Mouse (Mus musculus): ENCODE results near the gene Atg4b.
A peak's percentile ranks its signal among the peaks of the same experiment; 100 is the strongest.
"Not testable (repeated sequence)": the region's sequence is repeated elsewhere in the genome, so short reads cannot be mapped to it uniquely, and the experiment has no call there.

The Atg4b gene

DNA sequence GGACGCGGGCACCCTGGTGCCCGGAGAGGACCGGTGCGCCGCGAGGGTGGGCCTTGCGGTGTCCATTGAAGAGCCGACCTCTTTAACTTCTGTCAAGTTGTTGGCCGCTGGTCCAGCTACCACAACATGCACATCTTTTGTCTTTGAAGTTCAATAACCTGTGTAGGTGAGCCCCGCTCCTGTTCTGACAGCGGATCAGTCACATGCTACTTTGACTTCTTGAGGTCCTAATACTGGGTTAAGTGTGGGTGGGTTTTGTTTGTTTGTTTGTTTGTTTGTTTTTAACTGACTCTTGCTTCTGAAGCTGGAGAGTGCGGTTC, 4.0 kb downstream of the Atg4b start:
- no peak for DNase-seq (ENCODE audit: extremely low spot score, low read depth, low spot score)

DNA sequence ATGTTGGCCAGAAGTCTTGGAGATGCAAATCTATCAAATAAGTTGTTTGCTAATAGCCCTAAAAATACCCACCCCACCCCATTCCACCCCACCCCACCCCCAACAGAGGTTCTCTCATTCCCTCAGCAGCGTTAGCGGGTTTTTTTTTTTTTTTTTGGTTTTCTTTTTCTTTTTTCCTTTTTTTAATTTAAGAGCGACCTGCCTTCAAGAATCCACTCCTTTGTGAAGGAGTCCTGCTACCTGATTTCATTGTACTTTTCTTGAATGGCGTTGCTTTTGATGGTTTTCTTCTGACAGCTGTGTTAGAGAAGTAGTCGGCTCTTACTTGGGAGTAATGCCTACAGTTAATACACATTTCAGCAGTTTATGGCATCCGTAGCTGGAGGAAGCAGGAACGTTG, 4.3 kb downstream of the Atg4b start:
- no peak for DNase-seq (ENCODE audit: extremely low spot score, low read depth, low spot score)

GRCm38 (mm10) chr1:93756154-93756553, 4.9 kb downstream of the Atg4b start:
- DNase-seq (ENCODE audit: extremely low spot score, low read depth, low spot score) = no peak

DNA sequence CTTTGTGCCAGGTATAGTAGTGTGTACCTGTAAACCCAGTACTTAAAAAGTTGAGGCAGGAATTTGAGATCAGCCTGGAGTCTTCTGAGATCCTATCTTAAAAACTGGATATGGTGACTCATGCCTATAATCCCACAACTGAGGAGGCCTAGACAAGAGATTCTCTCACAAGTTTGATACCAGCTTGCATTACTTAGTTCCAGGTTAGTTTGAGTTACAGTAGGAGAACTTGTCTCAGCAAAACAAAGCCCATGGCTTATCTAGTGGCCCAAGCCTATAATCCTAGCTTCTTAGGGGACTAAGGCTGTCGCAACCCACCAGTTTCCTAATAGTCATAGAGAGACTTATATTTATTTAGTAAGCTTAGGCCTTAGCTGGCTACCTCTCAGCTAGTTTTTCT, 8.8 kb downstream of the Atg4b start:
- DNase-seq (ENCODE audit: extremely low spot score, low read depth, low spot score) = no peak

GRCm38 (mm10) chr1:93763531-93763930, 12.2 kb downstream of the Atg4b start:
- DNase-seq (ENCODE audit: extremely low spot score, low read depth, low spot score) = not testable (repeated sequence)

DNA sequence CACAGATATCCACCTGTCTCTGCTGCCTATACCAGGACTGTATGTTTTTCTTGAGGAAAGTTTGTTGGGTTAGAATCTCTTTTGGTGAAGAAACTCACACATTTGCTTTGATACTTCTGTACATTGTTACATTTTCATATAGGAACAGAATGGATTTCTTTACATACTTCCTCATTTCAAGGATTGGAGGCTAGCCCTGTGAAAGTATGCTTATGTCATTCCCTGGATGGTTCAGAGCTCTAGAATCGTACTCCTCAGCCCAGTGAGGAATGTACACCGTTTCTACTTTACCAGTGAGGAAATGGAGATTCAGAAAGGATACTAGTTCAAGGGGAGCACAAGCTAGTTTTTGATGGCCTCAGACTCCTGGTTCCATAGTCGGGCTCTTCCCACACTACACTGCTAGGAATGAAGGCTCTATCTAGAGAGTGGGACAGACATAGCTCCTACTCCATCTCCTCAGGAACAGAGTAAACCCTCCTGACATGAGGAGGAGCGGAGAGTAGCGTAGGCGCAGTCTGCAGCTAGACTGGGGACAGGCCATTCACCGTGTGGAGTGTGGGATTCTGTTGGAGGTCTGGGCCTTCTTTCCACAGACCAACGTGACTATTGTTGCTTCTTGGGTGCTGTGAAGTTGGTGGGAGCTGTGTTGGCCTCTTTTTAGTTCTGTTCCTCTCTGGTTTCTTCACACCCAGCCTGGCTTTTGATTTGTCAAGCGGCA, 13.7 kb downstream of the Atg4b start:
- no peak for DNase-seq (ENCODE audit: extremely low spot score, low read depth, low spot score)

- DNase-seq (ENCODE audit: extremely low spot score, low read depth, low spot score) = no peak
Measured at GRCm38 (mm10) chr1:93767600-93767999, 16.3 kb downstream of the Atg4b start.

- DNase-seq (ENCODE audit: extremely low spot score, low read depth, low spot score) = no peak
Measured at GRCm38 (mm10) chr1:93769901-93770300, 18.6 kb downstream of the Atg4b start.

DNA sequence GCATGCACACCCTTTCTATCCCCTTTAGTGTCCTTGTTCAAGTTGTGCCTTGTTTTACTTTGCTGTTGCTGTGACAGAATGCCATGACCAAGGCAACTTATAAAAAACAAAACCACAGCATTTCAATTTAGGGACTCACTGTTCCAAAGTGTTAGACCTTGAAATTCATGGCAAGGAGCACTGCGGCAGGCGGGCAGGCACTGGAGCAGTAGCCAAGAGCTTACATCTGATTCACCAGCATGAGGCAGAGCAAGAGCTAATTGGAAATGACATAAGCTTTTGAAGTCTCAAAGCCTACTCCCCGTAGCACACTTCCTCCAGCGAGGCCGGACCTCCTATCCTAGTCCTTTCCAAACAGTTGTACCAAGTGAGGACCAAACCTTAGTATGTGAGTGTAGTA, 25.4 kb downstream of the Atg4b start:
- no peak for DNase-seq (ENCODE audit: extremely low spot score, low read depth, low spot score)

DNA sequence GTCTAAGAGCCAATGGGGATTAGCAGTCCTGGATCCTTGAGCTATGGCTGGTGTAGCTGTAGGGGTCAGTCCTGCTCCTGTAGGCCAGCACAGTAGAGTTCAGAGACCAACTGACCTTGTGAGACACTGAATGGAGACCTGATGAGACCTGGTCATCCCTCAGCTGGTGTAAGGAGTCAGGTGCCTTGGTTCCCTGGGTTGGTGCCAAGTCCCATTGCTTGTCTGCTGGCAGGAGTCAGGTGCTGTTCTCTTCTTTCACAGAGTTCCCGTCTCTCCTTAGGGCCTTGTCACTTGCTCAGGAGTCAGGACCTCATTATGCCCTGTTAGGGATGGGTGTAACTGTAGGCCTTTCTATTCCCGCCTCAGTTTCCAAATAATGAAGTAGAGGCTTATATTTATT, 35.6 kb downstream of the Atg4b start:
- no peak for DNase-seq (ENCODE audit: extremely low spot score, low read depth, low spot score)

DNA sequence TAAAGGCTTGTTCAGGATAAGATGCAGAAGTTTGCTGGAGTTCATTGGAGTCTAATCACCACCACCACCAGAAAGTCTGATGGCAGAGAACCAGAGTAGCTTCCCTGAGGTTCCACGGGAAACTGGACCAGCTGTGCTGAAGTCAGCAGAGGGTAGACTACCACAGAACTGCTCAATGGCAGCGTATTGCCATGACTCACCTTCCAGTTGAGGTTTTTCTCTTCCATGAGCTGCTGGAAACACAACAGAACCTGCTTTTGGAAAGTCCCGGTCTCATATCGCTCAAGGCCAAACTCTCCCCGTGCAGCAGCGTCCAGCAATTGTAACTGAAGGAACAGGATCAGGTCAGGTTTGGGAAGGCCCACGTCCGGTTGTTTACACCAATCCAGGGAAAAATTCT, 43.2 kb downstream of the Atg4b start:
- DNase-seq (ENCODE audit: extremely low spot score, low read depth, low spot score) = no peak

DNA sequence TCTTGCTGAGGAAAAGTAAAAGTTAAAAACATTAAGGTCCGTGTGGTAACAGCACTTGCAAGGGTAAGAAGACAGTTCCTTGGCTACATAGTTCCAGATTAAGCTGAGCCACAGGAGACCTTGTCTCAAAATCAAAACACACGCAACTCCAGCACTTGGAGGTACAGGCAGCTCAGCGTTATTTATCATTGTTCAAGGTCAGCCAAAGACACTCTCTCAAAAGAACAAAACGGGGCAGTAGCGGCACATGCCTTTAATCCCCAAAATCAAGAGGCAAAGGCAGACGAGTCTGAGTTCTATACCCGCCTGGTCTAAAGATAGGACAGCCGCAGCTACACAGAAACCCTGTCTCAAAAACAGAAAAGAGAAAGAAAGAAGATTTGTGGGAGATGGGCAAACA, 44.6 kb downstream of the Atg4b start:
- no peak for DNase-seq (ENCODE audit: extremely low spot score, low read depth, low spot score)

DNA sequence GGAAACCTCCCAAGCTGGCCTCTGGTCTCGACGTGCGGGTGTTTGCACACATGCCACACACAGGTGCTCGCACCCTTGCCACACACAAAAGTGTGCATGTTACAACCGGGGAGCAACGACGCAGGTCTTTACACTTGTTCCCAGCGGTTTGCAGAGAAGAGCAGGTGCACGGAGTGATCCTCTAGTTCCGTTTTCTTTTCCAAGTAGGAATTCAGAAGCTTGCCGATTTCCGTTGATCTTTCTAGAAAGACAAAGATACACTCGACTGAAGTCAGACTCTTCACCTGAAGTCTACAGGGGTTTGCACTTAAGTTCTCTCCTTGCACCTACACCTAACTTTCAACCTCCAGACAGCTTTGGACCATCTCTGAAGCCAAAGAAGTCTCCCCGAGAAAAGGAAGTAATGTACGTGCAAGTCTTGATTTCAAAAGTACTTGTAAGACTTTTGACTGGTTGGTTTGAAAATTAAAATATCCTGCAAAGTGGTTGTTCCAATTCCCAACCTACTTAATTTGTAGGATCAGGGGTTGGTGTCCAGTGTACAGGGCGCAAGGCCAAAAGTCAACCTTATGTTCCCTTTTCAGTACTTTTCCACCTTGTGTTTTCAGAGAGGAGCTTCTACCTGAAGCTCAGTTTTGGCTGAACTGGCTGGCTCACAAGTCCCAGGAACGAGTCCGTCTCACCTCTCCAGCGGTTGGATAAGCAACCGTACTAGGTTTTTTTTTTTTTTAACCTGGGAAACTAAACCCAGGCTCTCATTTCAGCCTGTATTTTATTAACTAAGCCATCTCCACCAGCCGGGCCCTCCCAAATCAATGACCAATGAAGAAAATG, 49.6 kb downstream of the Atg4b start:
- DNase-seq (ENCODE audit: extremely low spot score, low read depth, low spot score) = no peak

GRCm38 (mm10) chr1:93801741-93802238, 50.5 kb downstream of the Atg4b start, which contains the start of gene Dtymk:
Gene Dtymk (minus strand): TSS chr1:93801934.
- peak; percentile 88 for DNase-seq (ENCODE audit: extremely low spot score, low read depth, low spot score)

DNA sequence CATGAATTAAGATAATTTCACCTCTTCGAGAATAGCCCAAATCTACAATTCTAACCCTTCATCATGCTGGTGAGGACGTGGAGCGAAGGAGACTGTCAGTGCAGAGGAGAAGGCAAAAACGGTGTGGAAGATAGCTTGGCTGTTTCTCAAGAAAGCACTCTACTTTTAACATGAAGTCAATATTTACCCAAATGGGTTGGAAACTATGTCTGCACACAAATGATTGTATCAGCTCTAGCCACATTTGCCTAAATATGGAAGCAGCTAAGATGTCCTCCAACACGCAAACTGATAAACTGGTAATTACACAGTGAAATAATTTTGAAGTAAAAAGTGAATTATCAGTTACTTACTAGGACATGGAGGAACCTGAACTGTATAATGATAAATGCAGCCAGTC, 51.5 kb downstream of the Atg4b start:
- no peak for DNase-seq (ENCODE audit: extremely low spot score, low read depth, low spot score)

GRCm38 (mm10) chr1:93803556-93804507, 52.5 kb downstream of the Atg4b start, which contains the start of gene Ing5:
Gene Ing5 (plus strand): TSS chr1:93803965.
- peak; percentile 79 for DNase-seq (ENCODE audit: extremely low spot score, low read depth, low spot score)

DNA sequence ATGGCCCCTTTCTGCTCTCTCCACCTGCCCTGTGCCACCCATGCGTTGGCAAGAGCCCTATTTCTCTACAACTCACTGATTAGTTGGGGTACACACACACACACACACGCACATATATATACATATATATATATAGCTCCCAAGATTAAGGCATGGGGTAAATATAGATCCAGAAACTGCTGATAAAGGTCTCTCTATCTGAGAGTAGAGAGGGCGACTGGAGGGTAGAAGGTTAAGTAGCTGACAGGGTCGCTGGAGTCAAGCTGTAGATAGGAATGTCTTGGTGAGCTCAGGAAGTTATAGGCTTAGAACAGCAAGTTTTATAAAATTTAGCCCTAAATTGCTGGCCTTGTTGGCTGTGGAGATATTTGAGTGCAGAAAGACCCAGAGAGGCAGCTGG, 53.5 kb downstream of the Atg4b start:
- no peak for DNase-seq (ENCODE audit: extremely low spot score, low read depth, low spot score)

DNA sequence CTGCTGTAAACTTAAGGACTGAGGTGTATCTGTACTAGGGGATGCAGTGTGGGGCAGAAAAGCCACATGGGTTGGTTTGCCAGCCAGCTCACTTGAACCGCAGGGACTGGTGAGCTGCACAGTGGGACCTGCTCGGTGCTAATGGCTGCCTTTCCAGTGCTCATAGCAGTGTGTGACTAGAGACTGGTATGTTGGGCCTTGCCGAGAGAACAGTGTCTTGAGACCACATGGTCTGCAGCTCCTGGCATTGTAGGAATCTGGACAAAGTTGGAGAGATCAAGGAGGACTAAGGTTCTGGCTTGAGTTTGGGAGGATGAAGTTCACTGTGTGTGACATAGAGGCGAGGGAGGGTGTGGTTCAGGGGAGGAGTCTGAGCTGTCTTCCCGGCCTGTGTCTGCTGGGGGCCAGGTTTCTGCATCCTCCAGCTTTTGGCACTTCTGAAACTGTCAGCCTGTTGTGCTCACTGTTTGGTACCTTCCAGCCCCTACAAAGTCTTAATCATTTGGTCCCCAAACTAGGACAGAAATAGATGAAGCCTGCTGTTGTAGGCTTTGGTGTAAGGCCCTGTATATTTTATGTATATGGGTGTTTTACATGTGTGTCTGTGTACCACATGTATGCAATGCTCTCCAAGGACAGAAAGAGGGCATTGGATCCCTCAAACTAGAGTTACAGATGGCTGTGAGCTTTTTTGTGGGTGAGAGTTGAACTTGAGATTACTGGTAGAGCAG, 54.1 kb downstream of the Atg4b start:
- no peak for DNase-seq (ENCODE audit: extremely low spot score, low read depth, low spot score)

DNA sequence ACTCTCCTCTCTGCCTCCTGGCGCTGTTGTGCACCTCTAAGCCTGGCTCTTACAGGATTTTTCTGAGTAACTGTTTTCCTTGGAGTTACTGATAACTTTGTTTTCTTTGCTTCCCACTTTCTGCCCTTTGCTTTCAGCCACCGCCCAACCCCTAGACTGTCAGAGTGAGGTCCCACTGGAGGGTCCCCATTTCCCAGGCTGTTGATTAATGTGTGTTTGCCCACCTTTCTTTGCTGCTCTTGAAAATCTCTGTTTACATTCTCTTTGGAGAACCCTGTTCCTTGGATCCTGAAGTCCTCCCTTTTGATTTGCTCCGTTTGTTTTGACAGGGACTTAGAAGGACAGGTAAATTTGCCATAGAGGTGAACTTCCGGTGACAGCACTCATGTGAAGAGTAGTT, 57.6 kb downstream of the Atg4b start:
- no peak for DNase-seq (ENCODE audit: extremely low spot score, low read depth, low spot score)

- no peak for DNase-seq (ENCODE audit: extremely low spot score, low read depth, low spot score)
Measured at GRCm38 (mm10) chr1:93810011-93810410, 58.7 kb downstream of the Atg4b start.
